Mouse (Mus musculus) C2C12 (cell line): ENCODE measurements around the gene Srxn1.

Experiments used
- MAX ChIP-seq: IDR thresholded peaks from one replicate; pipeline ENCODE4 v1.6.1; 2011; ENCODE audit warnings: mild to moderate bottlenecking, control low read depth
- MYOD1 ChIP-seq: IDR thresholded peaks from one replicate; pipeline ENCODE4 v1.6.1; 2011; ENCODE audit warnings: low read depth; ENCODE audit not compliant: control insufficient read depth, insufficient read length
- USF1 ChIP-seq: IDR thresholded peaks from one replicate; pipeline ENCODE4 v1.6.1; 2011; ENCODE audit warnings: low read depth, mild to moderate bottlenecking, control low read depth, moderate library complexity

GRCm38 (mm10) chr2:152132691-152133090 lies 27.4 kb downstream of the Srxn1 start:
- TF ChIP-seq MAX, result no peak
- TF ChIP-seq MYOD1, result no peak
- TF ChIP-seq USF1, result no peak
